Mouse (Mus musculus) megakaryocyte, embryonic 14.5 days (primary cell): ENCODE data around the gene Dgke. TPM values are rescaled to one million over a fixed set of nuclear protein-coding genes. Genes with fewer than 3 reads are reported as not detected.
"Not testable (repeated sequence)": the region's sequence is repeated elsewhere in the genome, so short reads cannot be mapped to it uniquely, and the experiment has no call there.

Experiments used
- H3K27me3 ChIP-seq: replicated peaks from 2 replicates; pipeline ENCODE3; 2012; ENCODE audit warnings: inconsistent platforms
- H3K36me3 ChIP-seq: replicated peaks from 2 replicates; pipeline ENCODE3; 2012; ENCODE audit warnings: low read length, inconsistent platforms, mixed read lengths
- H3K4me1 ChIP-seq: 2 replicates; pipeline ENCODE4 v1.6.1; 2012; ENCODE audit warnings: inconsistent platforms
- H3K4me3 ChIP-seq: replicated peaks from 2 replicates; pipeline ENCODE3; 2012; ENCODE audit warnings: moderate library complexity, mild to moderate bottlenecking, inconsistent platforms
- H3K9me3 ChIP-seq: 2 replicates; pipeline ENCODE4 v1.6.1; 2012; ENCODE audit warnings: inconsistent platforms
- FLI1 ChIP-seq: IDR thresholded peaks from 2 replicates; pipeline ENCODE4 v1.6.1; 2012; ENCODE audit warnings: low read length, inconsistent platforms, mixed read lengths
- GATA1 ChIP-seq: IDR thresholded peaks from 3 replicates; pipeline ENCODE4 v1.6.1; 2012; ENCODE audit warnings: mixed read lengths, low read length, inconsistent platforms, borderline replicate concordance
- polyA plus RNA-seq: library from polyadenylated mRNA; stranded (reverse); fragments of >175 nt; gene quantifications from 2 replicates; pipeline ENCODE4 v1.2.3, GENCODE M21; 2012; ENCODE audit warnings: low replicate concordance; ENCODE audit not compliant: insufficient read depth

The Dgke gene
- polyA plus RNA-seq, 1 experiment = 0.70 TPM

GRCm38 (mm10) chr11:89005473-89005872, 61.2 kb downstream of the Dgke start:
- peaks cover 52% of the 10 kb centered on the region for H3K4me1 ChIP-seq
- H3K4me3 ChIP-seq = peak overlapping the region; percentile 30
- no peaks in the 10 kb centered on the region for H3K27me3 ChIP-seq
- TF ChIP-seq FLI1 (no peak), GATA1 (no peak)
- no peaks in the 10 kb centered on the region for H3K9me3 ChIP-seq
- peaks cover 87% of the 10 kb centered on the region for H3K36me3 ChIP-seq

- TF ChIP-seq FLI1 = no peak
- no peak for TF ChIP-seq GATA1
- Histone ChIP-seq H3K27me3 (no peaks in the 10 kb centered on the region), H3K36me3 (peaks cover 69% of the 10 kb centered on the region)
Observed at GRCm38 (mm10) chr11:89003726-89004125, 62.9 kb downstream of the Dgke start.

GRCm38 (mm10) chr11:89003078-89003477, 63.6 kb downstream of the Dgke start:
- no peaks in the 10 kb centered on the region for H3K27me3 ChIP-seq
- TF ChIP-seq FLI1 (no peak), GATA1 (no peak)
- no peaks in the 10 kb centered on the region for H3K9me3 ChIP-seq
- peaks cover 72% of the 10 kb centered on the region for H3K4me1 ChIP-seq
- H3K4me3 ChIP-seq = peak overlapping the region; percentile 85
- peaks cover 63% of the 10 kb centered on the region for H3K36me3 ChIP-seq

More at GRCm38 (mm10) chr11:89003726-89004125, 62.9 kb downstream of the Dgke start:
- no peaks in the 10 kb centered on the region for H3K9me3 ChIP-seq
- peak overlapping the region; percentile 64 for H3K4me3 ChIP-seq
- H3K4me1 ChIP-seq = peaks cover 66% of the 10 kb centered on the region

- peaks cover 77% of the 10 kb centered on the region for H3K4me1 ChIP-seq
- TF ChIP-seq FLI1 = no peak
- TF ChIP-seq GATA1 = no peak
- H3K27me3 ChIP-seq = no peaks in the 10 kb centered on the region
- H3K4me3 ChIP-seq = peak overlapping the region; percentile 85
- H3K36me3 ChIP-seq = peaks cover 59% of the 10 kb centered on the region
- no peaks in the 10 kb centered on the region for H3K9me3 ChIP-seq
Observed at GRCm38 (mm10) chr11:89002621-89003020, 64.0 kb downstream of the Dgke start.

GRCm38 (mm10) chr11:89002068-89002467, 64.6 kb downstream of the Dgke start:
- peaks cover 78% of the 10 kb centered on the region for H3K4me1 ChIP-seq
- peak overlapping the region; percentile 85 for H3K4me3 ChIP-seq
- H3K9me3 ChIP-seq = no peaks in the 10 kb centered on the region
- no peak for TF ChIP-seq FLI1
- TF ChIP-seq GATA1 = no peak
- no peaks in the 10 kb centered on the region for H3K27me3 ChIP-seq
- H3K36me3 ChIP-seq = peaks cover 54% of the 10 kb centered on the region

GRCm38 (mm10) chr11:89001569-89001968, 65.1 kb downstream of the Dgke start:
- no peak for TF ChIP-seq GATA1
- no peak for TF ChIP-seq FLI1
- H3K27me3 ChIP-seq = no peaks in the 10 kb centered on the region
- no peaks in the 10 kb centered on the region for H3K9me3 ChIP-seq
- peaks cover 51% of the 10 kb centered on the region for H3K36me3 ChIP-seq
- H3K4me1 ChIP-seq = peaks cover 82% of the 10 kb centered on the region
- H3K4me3 ChIP-seq = peak overlapping the region; percentile 100

GRCm38 (mm10) chr11:89000527-89000819, 66.2 kb downstream of the Dgke start:
- Histone ChIP-seq H3K4me1 (peaks cover 85% of the 10 kb centered on the region), H3K27me3 (no peaks in the 10 kb centered on the region), H3K4me3 (peak overlapping the region; percentile 100), H3K36me3 (peaks cover 40% of the 10 kb centered on the region), H3K9me3 (no peaks in the 10 kb centered on the region)
- TF ChIP-seq GATA1 = no peak
- no peak for TF ChIP-seq FLI1

- Histone ChIP-seq H3K36me3 (peaks cover 35% of the 10 kb centered on the region), H3K4me3 (peak overlapping the region; percentile 100), H3K27me3 (no peaks in the 10 kb centered on the region), H3K9me3 (no peaks in the 10 kb centered on the region), H3K4me1 (peaks cover 84% of the 10 kb centered on the region)
- TF ChIP-seq GATA1 (no peak), FLI1 (no peak)
Observed at GRCm38 (mm10) chr11:88999723-89000526, 66.7 kb downstream of the Dgke start.

- peaks cover 83% of the 10 kb centered on the region for H3K4me1 ChIP-seq
- peaks cover 28% of the 10 kb centered on the region for H3K36me3 ChIP-seq
- no peaks in the 10 kb centered on the region for H3K27me3 ChIP-seq
- H3K4me3 ChIP-seq = peak within 1 kb of the TSS; percentile 100
- TF ChIP-seq GATA1 = no peak
- no peak for TF ChIP-seq FLI1
- H3K9me3 ChIP-seq = no peaks in the 10 kb centered on the region
Observed at GRCm38 (mm10) chr11:88998974-88999722, 67.5 kb downstream of the Dgke start, which contains the start of gene Trim25. TSS of gene Trim25 (plus strand) at chr11:88999376.

GRCm38 (mm10) chr11:88998406-88998805, 68.2 kb downstream of the Dgke start:
- H3K36me3 ChIP-seq = peaks cover 20% of the 10 kb centered on the region
- no peaks in the 10 kb centered on the region for H3K27me3 ChIP-seq
- H3K4me3 ChIP-seq = peak overlapping the region; percentile 100
- no peaks in the 10 kb centered on the region for H3K9me3 ChIP-seq
- peaks cover 83% of the 10 kb centered on the region for H3K4me1 ChIP-seq
- TF ChIP-seq GATA1 = no peak
- TF ChIP-seq FLI1 = no peak

GRCm38 (mm10) chr11:88997343-88997742, 69.3 kb downstream of the Dgke start:
- peaks cover 73% of the 10 kb centered on the region for H3K4me1 ChIP-seq
- H3K4me3 ChIP-seq, H3K9me3 ChIP-seq, H3K27me3 ChIP-seq, H3K36me3 ChIP-seq: not testable (repeated sequence)
